Mouse (Mus musculus) regulatory T cell (primary cell): Measurements from ENCODE around the gene Ddx55.

ENCODE experiments used
- in situ Hi-C: fragments of 300-600 bp; cut with MboI, MseI; formaldehyde crosslinking; loops from one replicate; pipeline ENCODE4 v1.15.1; 2025; ENCODE audit warnings: high pct_unique_total_duplicates

Ddx55 gene

DNA sequence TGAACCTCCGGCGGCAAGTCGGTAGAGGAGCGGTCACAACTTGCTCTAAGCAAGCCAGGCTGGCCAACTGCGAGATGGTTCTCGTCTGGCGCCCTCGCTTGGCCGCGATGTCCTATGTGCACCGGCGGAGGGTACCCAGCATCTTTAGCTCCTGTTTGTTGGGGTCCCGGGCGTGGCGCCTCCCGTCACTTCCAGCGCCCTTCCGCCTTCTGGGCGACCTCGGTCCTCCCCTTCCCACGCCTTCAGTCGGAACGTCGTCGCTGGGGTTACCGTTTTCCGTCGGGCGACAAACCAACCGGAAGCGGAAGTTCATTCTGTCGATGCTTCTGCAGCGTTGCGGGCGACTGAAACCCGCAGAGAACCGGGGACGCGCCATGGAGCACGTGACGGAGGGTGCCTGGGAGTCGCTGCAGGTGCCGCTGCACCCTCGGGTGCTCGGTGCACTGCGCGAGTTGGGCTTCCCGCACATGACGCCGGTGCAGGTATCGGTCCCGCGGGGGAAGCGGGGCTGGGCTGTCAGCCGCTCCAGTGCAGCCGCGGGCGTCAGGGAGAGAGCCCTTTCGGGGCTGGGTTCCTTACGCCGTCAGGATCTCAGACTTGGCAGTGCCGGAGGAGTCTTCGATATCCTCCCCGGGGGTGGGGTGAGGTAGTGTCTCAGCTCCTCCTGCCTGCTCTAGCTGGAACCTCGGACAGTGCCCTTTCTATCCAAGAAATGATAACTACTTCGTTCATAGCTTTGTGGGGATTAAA, at the start of gene Ddx55:
Gene Ddx55 (plus strand): TSS at position 307 of the 750 bp plus-strand sequence.
- in situ Hi-C loops, result no loop called here

DNA sequence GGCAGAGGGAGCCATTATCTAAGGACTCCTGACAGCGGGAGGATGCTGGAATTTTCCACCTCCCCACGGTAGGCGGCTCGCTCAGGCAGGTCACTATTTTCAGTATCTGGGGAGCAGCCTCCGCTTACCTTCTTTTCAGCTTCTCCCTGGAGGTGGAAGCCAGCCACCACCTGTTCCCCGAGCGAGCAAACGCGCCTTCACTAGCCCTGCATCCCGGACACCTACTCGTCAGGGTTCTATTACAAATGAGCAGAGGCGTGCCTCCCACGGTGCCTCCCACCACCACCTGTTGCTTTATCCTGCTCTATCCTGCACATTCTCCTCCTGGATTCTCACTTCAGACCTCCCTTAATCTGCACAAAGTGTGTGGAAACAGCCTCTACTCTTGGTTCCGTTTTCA, 48.9 kb upstream of the Ddx55 start:
- in situ Hi-C loops, result no loop called here

DNA sequence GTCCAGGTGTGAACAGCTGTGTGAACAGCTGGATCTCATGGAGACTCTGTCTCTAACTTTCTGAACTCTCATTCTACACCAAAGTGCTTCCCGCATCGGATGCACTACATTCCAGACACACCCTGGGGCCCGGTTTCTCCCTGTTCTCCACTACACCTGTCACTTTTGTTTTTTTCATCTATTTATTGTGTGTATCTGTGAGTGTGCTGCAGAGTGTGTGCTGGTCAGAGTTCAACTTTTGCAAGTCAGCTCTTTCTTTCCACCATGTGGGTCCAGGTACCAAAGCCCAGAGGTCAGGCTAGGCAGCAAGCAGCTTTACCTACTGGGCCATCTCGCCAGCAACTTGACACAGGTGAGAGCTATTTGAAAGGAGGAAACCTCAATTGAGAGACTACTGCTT, 47.4 kb upstream of the Ddx55 start:
- in situ Hi-C loops, result no loop called here

DNA sequence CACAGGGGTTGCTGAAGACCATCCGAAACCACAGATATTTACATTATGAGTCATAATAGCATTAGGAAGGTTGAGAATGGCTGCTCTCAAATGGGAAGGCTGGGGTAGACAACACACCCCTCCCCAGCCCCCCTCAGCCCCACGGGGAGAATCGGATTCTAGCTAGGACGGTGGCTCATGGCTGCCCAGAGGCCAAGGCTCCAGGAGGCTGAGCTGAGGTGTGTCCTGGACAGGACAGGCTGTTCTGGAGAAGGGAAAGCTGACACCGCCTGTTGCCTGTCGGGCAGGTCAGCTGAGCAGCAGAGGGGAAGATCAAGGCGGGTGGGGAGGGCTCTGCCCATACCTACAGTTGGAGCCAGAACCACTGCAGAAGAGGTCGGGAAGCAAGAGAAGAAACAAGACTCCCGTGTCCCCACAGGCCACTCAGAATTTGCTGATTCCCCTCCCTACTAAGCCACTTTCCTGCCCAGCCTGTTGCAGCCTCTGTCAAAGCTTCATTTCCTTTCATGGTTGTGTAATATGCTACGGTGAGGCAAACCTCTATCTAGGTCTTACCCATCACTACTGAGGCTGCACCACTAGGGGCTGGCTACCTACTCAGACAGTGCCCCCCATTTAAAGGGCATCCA, 45.8 kb upstream of the Ddx55 start:
- in situ Hi-C loops, result no loop called here

DNA sequence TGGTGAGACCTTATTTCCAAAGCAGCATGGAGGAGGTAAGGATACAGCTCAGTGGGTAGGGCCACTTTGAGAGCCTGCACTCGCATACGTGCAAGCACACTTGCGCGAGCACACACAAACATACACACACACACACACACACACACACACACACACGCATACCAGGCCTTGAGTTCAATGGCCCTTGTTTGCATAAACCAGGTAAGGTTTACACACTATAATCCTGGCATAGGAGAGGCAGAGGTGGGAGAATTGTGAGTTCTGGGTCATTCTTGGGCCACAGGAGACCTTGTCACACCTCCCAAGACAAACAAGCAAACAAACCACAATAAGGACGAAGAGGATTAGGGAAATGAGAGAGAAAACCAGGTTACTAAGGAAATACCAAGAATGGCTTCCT, 43.5 kb upstream of the Ddx55 start:
- in situ Hi-C loops, result no loop called here

DNA sequence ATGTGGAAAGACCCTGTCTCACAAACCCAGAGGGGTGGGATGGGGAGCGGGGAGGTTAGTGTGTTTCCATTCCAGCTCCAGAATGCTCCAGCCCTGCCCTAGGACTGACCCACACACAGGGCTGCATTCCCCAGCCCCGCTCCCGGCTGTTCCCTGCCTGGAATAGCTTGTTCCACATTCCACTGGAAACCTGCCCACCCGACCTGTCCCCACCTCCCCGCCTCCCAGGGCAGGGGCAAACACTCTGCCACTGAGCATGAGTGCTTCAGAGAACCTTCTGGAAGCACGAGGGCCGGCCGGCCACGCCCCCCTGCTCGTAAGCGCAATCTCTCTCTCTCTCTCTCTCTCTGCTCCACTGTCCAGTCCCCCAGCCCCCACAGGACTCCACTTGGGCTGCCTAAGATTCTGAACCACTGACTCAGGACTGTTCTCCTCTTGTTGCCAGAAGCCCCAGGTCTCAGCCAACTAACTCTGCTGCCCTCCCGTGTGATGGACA, 42.9 kb upstream of the Ddx55 start:
- in situ Hi-C loops, result loop anchor here (10.0 kb wide), 1 partner anchor 205 kb away; no protein-coding TSS in a partner anchor

DNA sequence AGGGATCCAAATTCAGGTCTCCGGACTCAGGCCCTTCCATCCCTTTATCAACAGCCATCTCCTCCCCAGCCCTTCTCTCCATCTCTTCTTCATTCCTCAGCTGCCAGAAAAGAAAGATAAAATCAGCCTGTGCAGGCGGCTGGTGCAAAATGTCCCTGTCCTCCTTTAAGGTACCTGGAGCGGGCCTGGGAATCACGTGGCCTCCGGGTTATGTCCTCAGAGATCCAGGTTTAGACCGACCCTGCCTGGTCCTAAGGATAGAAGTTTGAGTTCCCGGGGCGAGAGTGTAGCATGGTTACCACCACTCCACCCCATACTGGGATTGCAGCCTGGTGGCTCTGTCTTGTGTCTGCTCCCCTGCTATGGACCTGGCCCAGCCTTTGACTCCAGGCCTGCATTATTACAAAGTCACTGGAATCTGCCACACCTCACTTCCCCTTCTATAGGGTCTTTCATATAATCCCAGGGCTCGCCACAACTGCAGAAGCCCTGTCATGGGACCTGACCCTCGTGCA, 42.1 kb upstream of the Ddx55 start:
- in situ Hi-C loops, result loop anchor here (10.0 kb wide), 1 partner anchor 204 kb away; no protein-coding TSS in a partner anchor

DNA sequence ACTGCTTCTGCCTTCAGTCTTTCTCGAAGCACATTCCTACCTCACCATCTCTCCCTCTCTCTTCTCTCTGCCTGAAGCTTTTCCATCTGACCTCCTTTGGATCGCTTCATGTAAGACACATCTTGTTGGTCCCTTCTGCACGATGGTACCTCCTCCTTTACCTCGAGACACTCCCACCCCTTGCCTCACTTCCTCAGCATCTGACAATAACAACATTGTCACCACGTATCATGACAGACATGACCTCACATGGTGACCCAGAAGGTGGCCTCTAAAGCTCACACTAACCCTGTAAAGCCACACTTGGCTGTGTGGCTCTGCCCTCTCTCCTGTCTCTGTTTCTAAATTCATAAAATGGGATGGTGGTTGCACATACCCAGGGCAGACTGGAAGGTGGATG, 36.9 kb upstream of the Ddx55 start:
- in situ Hi-C loops, result loop anchor here (10.0 kb wide), 1 partner anchor 199 kb away; no protein-coding TSS in a partner anchor

DNA sequence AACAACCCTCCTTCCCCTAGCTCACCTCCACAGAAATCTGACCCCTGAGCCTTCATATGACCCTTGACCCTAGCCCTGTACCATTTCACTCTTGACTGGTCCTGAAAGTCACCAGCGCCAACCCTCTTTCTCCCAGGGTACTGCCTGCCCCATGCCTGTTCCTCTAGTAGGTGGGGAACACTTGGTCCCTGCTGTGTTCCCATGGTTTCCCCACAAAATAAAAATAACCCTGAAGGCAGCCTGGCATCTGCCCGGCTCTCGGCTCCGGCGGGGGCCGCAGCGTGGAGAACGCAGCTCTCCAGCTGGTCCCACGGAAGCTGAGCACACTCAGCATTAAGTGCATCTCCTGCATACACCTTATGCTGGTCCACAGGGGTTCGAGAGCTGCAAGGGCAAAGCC, 34.0 kb upstream of the Ddx55 start:
- in situ Hi-C loops, result loop anchor here (10.0 kb wide), 1 partner anchor 196 kb away; no protein-coding TSS in a partner anchor

DNA sequence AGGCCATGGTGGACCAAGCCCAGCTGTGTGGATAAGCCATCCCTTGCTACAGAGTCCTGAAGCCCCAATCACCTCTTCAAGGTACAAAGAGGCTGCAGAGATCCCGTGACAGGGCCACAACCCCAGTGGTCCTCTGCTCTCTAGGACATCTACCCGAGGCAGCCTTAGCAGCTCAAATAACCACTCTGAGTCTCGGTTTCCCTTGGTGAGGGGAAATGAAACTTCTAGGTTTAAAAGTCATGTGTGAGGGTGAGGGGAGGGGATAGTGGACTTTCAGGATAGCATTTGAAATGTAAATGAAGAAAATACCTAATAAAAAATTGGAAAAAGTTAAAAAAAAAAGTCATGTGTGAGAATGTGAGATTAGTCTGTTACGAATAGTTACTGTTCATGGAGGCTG, 31.1 kb upstream of the Ddx55 start:
- in situ Hi-C loops, result no loop called here

DNA sequence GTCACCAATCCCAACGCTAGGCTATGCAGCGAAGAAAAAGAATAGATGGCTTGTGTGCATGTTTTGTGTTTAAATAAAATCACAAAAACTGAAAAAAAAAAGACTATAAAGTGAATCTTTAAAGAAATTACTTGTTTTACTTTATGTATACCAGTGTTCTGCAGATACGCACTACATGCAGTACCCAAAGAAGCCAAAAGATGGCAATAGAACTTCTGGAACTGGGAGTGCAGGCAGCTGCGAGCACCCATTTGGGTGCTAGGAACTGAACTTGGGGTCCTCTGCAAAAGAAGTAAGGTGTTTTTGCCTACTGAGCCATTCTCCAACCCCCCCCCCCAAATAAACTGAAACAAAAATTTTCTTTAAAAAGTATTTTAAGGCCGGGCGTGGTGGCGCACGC, 29.6 kb upstream of the Ddx55 start:
- in situ Hi-C loops, result no loop called here

DNA sequence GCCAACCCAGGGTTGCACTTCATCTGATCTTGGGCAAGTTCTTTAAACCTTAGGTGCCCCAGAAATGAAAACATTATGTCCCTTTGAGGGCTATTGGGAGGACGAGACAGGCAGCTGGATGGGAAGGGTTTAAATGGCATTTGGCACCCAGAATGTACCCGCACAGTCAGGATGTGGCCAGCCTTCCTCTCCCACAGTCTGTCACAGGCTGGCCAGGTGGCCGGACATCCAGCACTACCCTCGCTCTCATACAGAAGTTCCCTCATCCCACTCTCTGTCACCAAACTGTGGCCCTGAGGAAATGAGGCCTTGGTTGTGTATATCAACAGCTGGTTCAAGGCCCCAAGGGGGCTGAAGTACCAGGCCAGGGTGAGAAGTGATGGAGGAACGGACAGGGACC, 27.7 kb upstream of the Ddx55 start:
- in situ Hi-C loops, result no loop called here

DNA sequence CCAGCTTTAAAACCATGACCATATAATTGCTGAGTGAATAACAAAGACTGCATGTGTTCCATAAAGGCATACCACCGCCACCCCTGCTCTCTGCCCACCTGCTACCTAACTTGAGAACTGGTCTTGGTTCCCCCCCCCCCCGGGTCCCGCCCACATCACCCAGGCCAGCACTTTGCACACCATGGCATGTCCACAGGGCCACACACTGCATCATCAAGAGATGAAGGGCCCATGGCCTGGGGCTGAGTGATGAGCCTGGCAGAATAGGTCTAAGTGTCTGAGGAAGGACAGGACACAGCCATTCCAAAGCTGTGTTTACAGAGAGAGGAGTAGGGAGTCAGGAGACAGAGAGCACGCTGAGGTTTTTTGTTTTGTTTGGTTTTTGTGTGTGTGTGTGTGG, 24.3 kb upstream of the Ddx55 start:
- in situ Hi-C loops, result no loop called here

DNA sequence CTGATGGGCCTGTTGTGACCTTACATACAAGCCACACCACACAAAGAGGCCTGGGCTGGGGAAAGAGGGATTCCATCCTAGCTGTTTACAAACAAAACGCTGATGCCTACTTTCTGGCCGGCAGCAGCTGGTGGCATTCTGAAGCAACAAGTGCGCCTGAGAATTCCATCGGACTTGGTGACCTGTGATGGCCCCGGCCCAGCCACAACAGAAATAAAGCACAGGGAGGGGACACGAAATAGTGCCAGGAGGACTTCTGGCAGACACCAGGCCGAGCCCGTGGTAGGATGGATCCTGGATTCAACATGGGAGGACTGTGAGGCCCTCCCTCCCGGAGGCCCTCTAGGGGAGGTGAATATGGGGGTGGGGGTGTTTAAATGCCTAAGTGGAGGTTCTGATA, 23.9 kb upstream of the Ddx55 start:
- in situ Hi-C loops, result no loop called here

DNA sequence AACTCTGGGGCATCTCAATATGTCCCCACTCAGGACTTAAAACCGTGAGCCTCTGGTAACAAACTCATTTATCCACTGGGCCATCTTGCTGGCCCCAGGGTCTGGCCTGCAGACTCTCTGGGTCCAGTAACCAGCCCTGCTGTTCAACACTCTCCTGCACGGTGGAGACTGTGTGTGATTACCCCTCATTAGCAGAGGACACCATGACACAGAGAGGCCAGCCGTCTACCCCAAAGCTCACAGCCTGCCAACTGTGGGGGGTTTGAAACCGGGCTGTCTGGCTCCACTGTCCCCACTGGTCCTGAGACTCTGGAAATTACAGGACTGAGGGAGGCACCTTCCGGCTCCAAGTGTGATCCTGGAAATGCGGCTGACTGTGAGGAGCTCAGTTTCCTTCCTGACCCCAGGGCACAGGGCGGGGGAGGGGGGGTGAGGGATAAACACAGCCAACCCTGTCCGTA, 23.4 kb upstream of the Ddx55 start:
- in situ Hi-C loops, result no loop called here

DNA sequence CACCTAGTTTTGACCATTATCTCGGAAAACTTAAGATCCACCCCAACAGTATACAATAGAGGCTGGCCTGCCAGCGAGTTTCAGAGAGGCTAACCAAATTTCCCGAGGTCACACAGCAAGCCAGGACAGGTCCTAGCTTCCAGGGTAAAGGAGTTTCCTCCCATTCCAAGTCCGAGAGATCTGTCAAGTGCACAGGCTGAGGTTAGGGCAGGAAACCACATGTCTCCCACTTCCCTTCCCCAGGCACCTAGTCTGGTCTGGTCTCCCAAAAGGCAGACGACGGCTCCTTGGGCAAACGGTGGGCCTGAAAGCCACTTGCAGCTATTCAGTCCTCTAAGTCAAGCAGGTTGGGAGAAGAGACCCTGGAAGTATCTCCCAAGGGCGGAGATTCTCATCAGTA, 23.0 kb upstream of the Ddx55 start:
- in situ Hi-C loops, result loop anchor here (5.0 kb wide), 2 partner anchors 42 to 92 kb away; partner anchors contain the start of gene Kmt5a

DNA sequence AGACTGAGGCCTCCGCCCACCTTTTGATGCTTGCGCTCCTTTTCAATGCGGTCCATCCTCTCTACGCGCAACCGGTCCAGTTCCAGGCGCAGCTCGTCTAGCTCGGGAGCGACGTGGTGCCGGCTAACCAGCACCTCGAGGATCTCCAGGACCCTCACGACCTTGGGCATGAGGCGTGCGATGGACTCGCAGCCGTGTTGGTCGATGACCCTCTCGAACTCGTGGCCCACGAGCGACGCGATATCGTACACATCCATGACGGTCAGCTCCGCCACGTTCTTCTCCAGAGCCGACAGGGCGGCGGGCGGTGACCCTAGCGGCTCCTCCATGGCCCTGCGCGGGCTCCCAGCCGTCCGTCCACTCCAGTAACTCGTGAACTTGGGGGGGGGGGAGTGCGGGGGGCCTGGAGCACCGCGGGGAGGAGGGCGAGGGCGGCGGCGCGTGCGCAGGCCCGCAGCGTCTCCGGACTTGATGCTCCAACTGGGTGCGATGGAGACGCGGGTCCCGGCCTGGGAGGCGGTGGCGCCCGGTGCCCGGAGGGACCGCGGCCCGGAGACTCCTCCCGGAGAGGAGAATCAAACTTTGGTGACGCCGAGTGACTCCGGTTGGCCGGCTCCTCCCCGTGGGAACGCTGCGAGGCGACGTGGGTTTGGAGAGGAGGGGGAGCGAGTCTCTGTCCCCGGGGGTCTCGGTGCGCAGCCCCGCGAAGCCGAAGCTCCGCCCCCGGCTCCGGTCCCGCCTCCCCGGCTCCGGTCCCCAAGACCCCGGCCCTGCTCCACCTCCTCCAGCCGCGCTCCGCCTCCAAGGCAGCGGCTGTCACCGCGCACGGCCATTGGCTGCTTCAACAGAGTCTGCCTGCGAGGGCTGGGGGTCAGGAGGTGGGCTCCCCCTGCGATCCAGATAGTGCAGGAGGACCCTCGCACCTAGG, 21.7 kb upstream of the Ddx55 start, which contains the start of gene Rilpl1:
Gene Rilpl1 (minus strand): TSS at position 737 of the 928 bp plus-strand sequence.
- in situ Hi-C loops, result loop anchor here (5.0 kb wide), 2 partner anchors 44 to 94 kb away; partner anchors contain the start of gene Kmt5a

DNA sequence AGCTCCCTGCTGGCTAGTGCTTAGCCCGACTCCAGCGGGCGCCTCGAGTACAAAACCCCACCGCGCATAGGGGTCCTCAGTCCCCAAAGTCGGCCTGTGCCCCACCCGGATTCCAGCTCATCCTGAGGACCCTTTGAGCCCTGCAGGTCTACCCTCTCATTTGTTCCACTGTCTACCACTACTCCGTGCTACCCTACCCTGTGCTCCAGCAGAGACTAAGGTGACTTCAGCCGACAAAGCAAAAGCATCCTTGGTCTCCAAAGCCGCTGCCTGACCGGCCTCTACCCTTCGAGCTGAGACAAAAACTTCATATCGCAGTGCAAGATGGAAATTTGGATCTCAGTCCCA, 21.1 kb upstream of the Ddx55 start:
- in situ Hi-C loops, result loop anchor here (5.0 kb wide), 2 partner anchors 44 to 94 kb away; partner anchors contain the start of gene Kmt5a

DNA sequence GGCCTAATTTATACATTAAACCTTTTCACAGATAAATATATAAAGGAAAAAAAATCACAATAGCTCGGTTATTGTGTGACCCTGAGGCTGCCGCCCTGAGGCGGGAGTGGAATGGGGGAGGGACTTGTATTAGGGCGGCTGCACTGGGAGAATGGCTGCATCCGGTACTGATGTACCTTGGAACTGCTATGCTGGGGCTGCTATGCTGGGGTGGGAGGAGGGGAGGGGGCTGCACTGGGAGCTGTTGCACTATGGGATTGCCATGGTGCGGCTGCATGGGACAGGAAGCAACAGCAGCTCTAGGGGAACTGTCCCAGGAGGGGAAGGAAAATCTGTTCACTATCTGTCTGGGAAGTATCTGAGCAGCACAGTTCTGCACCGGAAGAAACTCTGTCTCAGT, 20.2 kb upstream of the Ddx55 start:
- in situ Hi-C loops, result loop anchor here (5.0 kb wide), 2 partner anchors 45 to 95 kb away; partner anchors contain the start of gene Kmt5a

DNA sequence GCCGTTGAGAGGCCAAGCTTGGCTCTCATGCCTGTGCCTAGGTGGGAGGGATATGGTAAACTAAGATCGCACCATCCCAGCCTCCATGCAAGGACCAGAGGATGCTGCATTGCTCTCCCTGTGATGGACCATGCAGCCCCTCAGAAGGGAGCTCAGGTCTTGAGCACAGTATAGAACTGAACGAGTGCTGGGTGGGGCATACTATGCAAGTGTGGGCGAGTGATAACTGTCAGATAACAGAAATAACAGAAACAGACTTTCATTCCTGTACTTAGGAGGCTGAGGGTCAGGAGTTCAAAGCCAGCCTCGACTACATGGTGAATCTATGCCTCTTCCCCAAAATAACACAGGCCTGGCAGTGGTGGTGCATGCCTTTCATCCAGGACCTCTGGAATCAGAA, 17.6 kb upstream of the Ddx55 start:
- in situ Hi-C loops, result no loop called here

DNA sequence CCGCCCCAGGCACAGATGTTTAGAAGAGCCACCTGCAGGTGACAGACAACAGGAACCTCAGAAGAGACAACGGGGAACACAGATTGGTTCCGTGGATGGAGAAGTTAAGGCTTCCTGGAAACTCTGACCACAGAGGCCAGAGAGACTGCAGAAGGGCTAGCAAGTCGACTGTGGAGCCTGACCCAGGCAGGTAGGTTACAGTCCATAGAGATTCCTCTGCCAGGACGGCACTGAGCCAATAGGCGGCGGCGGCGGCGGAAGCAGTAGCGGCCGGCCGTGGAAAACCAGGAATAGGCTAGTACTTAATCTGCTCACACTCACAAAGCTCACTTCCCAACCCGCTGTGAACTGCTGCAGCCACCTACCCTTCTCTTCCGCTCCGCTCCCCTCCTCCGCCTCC, 15.9 kb upstream of the Ddx55 start:
- in situ Hi-C loops, result no loop called here
